Mouse (Mus musculus): ENCODE measurements at regions not wholly inside any gene's neighbourhood (a gene's known extent, or its start where the extent isn't known, plus 50 kb on each side); places are given as distances from the start of the nearest gene placed in this dataset.

GRCm38 (mm10) chr16:15259474-15259873, 57.8 kb upstream of the Gm21897 start:
- TF ChIP-seq CTCF (conservative IDR thresholded peaks at IDR 0.05; ENCODE audit: insufficient read depth, insufficient read length, low read depth, low read length) (no peak), POLR2A (IDR thresholded peaks at IDR 0.05; ENCODE audit: low read depth, low read length) (no peak)
- no peaks in the 10 kb centered on the region for H3K27me3 ChIP-seq (replicated peaks; ENCODE audit: control insufficient read depth, insufficient read depth, low read length)
- no peak overlapping the region for H3K4me3 ChIP-seq (ENCODE audit: insufficient read depth, low read depth, low read length)
- no peak for DNase-seq
- H3K27ac ChIP-seq (ENCODE audit: insufficient read depth, low read depth, low read length) = no peak overlapping the region
- 26% methylated on average over 6 of the region's 6 CpGs for WGBS
- H3K36me3 ChIP-seq (ENCODE audit: control insufficient read depth, insufficient read depth, low read length) = no peaks in the 10 kb centered on the region
- H3K4me1 ChIP-seq (ENCODE audit: control insufficient read depth, insufficient read depth, low read length) = no peaks in the 10 kb centered on the region

DNA sequence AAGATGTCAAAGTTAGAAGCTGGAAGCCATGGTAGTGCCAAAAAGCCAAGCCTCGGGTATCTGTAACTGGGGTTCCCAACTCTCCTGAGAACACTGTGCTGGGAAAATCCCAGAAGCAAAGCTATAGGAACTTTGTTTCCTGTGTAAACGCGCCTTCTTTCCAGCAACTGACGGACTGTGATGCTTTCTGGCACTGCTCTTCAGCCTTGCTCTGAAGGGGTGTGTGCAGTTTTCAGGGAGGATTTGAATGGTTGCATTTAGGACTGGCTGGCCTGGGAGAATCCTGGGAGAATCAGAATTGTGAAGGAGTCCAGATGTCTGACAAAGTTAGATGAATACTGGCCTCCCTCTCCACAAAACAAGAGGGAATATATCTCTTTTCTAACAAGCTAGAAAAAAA, 57.2 kb upstream of the Gm21897 start:
- Histone ChIP-seq H3K27ac (ENCODE audit: insufficient read depth, low read depth, low read length) (no peak overlapping the region), H3K27me3 (replicated peaks; ENCODE audit: control insufficient read depth, insufficient read depth, low read length) (no peaks in the 10 kb centered on the region), H3K4me3 (ENCODE audit: insufficient read depth, low read depth, low read length) (no peak overlapping the region), H3K4me1 (ENCODE audit: control insufficient read depth, insufficient read depth, low read length) (no peaks in the 10 kb centered on the region), H3K36me3 (ENCODE audit: control insufficient read depth, insufficient read depth, low read length) (no peaks in the 10 kb centered on the region)
- 57% methylated on average over 4 of the region's 4 CpGs for WGBS
- DNase-seq = no peak
- TF ChIP-seq POLR2A (IDR thresholded peaks at IDR 0.05; ENCODE audit: low read depth, low read length) = no peak
- TF ChIP-seq CTCF (conservative IDR thresholded peaks at IDR 0.05; ENCODE audit: insufficient read depth, insufficient read length, low read depth, low read length) = no peak
